Mouse (Mus musculus) lung, postnatal 36 days (tissue): ENCODE measurements at regions not wholly inside any gene's neighbourhood (a gene's known extent, or its start where the extent isn't known, plus 50 kb on each side); places are given as distances from the start of the nearest gene placed in this dataset.

Source experiments
- DNase-seq: peaks from one replicate; pipeline ENCODE4 v3.0.0; 2022; ENCODE audit warnings: mixed read lengths

DNA sequence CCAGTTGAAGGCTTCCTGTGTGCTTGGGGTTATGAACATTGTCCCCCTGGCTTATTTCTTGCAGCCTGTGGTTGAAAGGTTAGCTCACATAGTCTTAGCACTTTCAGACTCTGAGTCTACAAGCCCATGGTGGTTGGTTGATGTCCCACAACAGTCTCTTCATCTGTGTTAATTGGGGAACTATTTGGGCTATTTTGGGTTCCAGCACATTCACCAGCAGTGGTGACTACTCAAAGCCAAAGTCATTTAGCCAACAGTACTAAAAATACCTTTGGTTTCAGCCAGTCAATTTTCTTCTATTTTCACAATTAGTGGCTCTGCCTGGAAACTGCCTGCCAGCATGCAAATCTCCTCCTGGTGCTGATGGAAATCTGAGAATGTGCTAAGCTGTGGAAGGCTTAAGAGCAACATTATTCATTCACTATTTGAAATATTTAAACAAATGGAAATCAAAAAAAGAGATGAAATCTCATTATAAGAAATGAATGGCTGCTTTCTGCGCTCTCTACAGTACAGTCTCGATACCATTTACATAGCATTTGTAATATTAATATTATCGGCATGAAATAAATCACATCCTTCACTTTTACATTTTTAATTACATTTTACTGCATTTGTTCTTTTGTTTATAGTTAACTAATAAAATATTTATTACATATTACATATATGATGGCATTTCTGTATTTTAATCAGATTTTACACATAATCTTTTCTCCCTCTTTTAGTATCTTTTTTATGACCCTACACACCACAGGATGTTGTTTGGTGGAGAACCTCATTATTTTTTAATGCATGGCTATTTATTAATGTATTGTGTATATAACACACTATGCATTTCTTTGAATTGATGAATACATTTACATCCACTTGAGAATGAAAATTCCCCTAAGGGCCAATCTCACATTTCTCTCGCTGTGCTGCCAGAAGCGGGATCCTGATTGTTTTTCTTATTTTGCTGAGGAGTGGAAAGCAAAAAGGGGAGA lies 1023.5 kb downstream of the Car8 start:
- no peak for DNase-seq

DNA sequence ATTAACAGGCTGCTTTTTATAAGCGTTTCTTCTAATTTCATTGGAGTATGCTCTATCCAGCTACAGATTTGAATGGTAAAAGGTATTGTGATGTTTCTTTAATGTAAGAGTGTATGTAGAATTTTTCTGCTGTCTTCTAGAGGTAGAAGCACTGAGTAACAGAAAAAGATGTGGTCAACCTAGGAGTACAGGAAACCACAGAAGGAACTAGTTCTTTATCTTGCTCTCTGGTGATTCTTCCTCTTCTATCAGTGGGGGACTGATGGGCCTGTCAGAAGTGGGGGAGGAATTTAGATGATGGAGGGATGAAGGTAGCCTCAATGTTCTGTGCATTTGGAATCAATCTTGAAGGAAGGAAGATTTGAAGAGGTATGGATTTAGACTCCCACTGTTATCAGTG lies 1031.9 kb downstream of the Car8 start:
- DNase-seq, result no peak

DNA sequence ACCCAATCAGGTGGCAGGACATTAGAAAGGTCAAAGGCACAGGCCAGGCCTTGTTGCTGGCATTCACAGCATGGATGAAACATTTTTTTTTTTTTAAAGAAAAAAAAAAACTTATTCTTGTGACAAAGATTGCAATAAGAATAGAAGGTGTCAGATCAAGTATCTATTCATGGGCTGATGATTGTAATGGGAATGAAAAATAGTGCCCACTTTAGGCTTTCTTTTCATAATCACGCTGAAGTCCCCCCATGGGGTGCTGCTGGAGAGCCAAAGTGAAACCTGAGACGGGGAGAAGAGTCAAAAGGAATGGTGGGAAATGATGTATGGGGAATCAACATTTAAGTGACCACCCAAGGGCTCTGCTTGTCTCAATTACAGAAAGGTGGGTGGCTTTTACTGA lies 1037.0 kb downstream of the Car8 start:
- no peak for DNase-seq

DNA sequence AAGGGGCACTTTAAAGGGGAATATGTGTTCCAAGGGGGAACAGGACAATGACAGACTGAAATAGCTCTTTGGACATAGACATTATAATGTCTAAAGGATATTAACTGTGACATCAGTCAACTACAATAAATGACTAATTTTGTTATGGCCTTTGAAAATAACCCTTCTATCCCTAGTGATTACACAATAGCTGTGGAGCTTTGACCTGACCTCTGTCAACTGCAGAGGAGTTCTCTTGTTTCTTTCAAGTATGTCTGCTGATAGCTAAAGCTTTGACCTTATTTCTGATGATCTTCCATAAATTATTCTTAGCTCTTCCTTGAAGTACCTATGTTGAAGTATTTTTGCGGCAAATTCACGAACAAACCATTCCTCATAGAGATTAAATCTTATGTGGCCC lies 1038.9 kb downstream of the Car8 start:
- no peak for DNase-seq

DNA sequence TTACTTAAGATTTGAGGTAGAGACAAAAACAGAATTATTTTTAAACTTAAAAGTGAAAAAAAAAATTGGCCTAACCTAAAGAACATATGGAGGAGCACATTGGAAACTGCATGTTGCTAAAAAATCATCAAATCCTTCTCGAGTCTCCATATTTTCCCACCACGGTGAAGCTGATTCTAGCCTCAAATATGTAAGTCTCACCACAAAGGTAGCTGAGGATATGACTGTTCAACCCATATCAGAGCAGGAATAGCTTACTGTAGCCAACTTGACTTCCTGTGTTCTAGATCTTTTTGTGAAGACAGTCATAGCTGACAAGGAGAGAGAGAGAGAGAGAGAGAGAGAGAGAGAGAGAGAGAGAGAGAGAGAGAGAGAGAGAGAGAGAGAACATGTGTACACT lies 1039.8 kb downstream of the Car8 start:
- no peak for DNase-seq

DNA sequence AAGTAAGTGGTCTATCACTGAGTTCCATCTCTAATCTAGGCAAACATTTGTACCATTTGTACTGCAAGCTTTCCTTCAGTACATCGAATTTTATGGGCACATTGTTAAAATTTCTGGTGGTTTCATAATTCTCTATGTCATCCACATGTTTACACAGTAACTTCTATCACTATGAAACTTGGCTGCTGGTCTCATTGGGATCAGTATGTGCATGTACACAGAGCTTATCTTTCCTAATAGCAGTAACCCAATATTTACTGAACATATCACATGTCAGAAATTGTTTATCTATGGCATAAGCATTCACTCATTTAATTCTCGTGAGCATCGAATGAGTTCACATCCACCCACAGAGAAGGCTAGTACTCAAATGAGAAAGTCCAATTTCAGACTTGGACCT lies 1042.3 kb downstream of the Car8 start:
- no peak for DNase-seq

DNA sequence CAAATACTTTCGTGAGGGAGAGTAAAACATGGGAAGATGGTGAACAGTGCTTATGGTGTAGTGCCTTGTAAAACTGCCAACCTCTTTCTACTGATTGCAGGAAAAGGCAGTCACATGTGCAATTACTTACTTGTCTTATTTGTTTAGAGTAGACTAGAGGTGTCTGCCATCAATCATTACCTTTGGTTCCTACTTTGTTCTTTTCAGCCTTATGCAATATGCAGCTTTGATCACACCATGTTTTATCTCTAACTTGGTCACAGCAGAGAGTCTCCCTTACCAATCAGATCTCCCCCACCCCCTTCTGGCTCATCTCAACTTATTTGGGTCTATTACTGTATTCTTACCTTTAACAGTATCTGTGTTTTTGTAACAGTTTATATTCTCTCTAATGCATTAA lies 1043.2 kb downstream of the Car8 start:
- no peak for DNase-seq

DNA sequence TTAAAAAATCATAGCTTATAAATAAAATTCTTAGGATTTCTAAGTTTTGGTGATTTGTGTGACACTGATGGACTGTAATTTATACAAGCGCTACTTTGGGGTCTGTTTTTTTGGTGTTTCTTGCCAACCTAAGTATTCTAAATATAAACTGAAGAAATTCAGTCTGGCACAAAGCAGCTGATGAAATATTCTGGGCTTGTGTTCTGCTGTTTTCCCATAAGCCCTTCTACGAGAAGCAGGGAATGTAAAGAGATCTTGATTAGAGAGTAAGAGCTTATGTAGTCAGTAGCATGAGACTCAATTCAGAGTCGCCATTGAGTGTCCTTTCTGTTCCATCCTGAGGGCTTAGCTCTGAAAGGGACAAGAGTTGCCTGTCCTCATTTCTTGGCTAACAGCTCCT lies 1046.9 kb downstream of the Car8 start:
- DNase-seq, result no peak

DNA sequence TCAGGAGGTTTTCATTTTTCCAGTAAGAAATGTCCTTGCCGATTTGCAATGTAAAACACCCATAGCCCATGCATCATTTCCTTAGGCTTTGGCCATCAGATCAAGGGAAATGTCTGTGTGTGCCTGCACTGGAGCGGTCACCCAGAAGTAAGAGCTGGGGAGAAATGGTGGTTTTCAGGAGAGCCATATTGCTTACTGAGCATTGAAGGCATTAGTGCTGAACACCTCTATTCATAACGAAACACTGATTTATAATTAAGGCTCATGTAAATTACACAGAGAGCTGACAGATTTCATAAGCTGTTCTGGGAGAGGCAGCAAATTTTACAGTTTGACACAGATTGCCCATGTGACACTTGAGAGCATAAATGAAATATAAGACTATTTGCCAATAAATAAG lies 1047.6 kb downstream of the Car8 start:
- DNase-seq, result no peak

DNA sequence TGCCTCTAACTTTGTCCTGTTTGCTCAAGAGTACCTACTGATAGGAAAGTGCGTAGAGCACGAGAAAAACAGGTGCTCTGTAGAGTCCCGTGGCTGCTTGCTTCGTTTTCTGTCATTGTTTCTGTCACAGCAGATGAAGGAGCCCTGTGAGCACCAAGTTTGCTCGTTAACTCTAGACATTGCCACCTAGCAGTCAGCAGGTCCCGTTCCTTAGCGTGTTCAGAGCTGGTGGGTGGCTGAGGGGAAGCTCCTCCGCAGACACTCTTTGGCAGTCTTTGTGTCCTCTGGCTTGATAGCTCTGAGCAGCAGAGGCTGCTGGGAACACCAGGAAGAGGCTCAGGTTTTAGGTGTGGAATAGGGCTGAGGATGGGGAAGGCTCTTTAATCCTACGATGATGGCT lies 1063.8 kb downstream of the Car8 start:
- no peak for DNase-seq

DNA sequence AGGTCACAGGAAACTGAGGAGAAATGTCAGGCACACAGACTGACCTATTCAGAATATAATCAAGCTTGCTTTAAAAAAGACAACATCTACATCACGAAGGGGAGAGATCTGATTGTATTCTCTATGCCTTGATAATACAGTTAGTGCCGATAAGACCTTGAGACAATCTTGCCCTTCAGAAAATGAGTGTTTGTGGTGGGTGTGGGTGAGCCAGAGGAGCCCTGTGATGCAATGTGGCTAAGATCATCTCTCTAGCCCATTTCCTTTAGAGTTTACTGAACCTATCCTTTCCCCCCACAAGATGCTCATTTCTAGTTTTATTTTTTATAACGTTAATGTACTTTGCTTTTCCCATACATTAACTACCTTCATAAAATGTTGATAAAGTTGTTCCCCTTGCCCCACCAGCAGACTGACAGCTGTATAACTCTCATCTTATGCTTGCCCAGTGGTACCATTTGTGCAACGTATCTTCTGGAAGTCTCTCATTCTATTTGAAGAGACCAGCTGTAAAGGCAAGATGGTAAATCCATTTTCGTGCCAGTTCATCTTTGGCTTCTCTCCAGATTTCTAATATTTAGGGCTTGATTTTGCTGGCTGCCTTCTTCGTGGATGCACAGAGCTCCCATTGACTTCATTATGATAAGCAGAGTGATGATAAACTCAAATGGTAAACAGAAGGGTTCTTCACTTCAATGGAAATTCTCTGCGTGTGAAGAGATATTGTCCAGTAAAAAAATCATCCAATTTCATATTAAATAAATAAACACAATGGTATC lies 1066.1 kb downstream of the Car8 start:
- DNase-seq, result no peak

DNA sequence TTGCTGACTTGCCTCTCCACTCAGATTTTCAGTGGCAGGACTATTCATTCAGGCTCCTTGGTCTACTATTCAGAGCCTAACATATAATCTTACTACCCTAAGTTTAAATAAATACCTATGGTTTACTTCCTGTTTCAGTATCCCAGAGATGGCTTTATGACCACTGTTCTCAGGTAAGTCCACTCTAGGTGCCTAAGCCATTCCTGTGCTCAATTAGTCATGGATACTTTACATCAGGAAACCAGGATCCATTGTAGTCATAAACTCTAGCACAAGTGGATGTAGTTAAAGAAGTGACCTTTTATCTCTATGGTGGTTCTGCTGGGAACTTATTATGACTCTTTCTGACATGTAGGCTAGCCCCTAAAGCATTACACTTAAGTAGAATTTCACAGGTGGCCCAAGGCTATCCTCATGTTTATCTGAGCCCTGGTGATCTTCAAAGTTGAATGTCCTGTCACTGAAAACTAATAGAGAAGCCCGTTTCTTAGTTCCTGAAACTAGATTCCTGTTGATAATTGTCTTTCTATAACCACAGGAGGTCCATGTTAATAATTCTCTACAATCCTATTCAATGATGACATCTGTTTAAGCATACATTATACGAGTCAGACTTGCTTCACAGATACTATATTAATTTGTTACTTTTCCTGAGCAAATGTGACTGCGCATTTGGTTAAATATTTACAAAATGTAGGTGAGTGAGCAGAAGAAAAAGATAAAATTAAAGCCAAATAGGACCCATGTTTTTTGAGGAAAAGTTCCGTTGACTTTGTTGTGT lies 1067.0 kb downstream of the Car8 start:
- DNase-seq, result no peak

DNA sequence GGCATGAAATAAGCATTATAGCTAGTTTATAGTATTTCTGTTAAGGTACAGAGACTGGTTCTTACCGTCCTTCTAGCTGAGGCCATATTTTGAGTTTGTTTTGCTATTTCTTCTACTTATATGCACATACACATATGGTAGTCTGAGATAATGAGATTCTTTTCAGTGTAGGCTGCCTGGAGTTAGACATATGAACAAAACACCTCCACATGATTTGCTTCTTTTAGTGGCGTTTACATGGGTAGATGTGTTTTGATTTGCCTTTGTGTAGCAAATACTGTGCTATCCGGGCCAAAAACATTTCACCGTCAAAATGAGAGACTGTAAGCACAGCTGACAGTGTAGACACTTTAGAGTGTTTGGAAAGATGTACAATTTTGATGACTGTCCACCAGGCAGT lies 1077.4 kb downstream of the Car8 start:
- no peak for DNase-seq

DNA sequence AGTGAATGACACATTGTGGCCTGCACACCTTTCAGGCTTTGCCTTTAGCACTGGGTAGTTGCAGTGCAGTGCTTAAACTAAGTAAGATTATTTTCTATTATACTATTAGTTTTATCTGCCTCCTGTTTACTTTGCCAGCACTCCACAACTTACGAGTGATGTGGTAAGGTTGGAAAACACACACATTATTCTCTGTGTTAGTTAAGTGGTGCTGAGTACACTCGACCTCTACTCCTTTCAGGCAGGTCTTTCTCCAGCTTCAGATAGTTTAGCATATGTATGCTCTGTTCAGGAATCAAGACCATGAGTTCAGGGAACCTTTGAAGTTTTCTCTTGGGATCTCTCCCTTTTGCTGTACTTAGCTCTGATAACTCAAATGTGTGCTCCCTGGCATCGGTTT lies 1081.0 kb downstream of the Car8 start:
- peak; percentile 17 for DNase-seq

DNA sequence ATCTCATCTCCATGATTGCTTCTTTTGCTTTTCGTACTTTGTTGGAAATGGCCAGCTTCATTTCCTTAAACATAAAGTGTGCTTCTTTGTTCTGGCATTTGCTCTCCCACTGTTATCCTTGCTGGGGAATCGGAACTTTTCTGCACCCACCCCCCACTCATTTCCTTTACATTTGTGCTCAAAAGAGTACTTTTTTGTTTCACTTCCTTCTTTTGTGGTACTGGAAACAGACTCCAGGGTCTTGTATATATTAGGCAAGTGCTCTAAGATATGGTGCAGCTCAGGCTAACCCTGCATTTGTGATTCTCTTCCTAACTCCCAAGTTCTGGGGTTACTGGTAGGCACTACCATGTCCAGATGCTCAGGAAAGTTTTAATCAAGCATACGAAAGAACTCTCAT lies 1084.6 kb downstream of the Car8 start:
- DNase-seq, result no peak

DNA sequence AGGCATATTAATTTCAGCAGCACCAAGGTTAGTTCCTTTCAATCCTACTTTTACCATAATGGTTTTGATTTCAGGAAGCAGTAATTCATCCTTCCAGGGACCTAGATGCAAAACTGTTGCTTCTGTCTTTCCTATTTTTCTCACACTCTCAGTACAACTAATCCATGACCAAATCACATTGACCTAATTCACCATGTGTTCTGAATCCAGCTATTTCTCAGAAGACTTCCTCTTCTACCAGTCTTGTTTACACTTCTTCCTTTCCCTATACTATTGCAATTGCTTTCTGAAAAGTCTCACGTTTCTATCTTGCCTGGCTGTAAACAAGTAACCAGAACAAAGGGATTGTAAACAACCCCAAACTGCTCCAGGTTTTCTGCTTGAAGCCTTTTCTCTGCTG lies 1085.0 kb downstream of the Car8 start:
- no peak for DNase-seq

DNA sequence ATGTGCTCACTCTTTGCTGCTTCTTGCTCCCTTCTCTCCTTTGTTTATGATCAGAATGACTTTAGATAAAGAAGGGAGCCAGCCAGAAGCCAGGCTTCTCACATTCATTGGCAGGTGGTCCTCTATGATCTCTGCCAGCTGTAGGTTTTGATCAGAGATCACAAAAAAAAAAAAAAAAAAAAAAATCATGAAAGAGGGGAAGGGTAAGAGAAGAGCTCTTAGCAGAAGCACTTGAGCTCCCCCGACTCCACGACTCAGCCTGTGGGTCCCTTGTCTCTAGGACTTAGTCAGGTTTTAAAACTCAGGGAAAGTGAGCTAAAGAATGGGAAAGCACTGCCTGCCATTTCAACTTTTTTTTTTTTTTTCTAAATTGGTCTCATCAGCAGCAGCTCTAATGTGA lies 1093.1 kb downstream of the Car8 start:
- DNase-seq, result no peak

DNA sequence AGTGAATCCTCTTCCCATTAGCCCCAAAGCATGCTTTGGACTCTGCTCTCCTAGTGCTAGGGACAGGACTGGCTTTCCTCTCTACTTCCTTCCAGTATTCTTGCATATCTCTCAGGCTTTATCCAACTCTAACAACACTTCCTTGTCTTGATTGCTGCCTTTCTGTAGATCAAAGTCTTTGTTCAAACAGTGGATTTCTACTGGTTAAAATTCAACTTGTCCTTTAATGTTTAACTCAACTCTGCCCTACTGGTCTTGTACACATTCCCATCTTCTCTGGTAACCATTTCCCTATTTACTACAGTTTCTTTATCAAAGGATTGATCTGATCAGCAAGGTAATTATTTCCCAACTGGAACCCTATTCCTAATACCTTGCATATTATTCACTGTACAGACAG lies 1094.6 kb downstream of the Car8 start:
- DNase-seq, result no peak

DNA sequence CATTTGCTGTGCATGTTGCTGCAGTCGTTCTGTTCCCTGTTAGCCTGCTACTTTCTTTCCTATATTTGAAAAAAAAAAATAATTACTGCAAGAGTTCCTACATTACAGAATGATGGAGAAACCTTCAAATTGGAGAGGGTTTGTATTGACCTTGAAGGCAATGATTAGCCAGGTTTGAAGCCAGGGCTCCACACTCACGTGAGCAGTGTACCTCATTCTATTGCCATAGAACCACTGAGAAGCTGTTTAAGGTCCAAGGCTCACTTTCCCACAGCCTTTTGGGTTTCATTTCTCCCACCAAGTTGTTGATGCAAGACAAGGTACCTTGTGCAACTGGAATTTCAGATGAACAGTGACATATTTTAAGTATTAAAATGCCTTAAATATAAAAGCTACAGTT lies 1095.2 kb downstream of the Car8 start:
- no peak for DNase-seq

DNA sequence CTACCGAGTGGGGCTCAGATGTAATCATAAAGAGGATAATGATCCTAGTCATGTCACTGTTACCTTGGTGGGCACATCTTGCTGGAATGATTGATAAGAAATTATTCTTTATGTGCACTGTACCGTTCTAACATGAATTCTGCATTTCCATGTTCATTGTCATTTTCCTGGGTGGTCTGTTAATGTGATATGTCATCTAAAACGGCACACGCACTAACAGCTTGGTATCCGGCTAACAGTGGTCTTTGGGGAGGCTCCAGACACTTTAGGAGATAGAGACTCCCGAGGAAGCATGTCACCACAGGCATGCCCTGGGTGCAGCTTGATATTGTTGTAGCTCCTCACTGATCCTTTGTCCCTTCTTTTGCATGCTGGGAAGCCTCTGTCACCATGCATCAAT lies 1096.1 kb downstream of the Car8 start:
- DNase-seq, result no peak

DNA sequence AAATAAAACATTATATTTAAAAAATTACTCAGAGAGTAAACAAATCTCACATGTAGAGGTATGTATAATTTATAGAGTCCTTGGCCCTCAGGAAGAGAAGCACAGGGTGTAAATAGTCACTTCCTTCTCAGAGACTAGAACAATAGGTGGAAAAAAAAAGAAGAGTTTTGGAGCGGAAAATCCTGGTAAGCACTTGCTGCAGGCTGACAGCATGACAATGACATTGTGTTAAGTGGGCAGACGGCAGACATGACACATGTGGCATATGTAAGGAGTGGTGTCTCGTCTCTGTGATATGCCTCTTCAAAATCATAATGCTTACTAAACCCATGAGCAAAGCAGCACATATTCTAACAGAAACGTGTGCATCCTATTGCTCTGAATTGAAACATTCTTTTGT lies 1126.7 kb downstream of the Car8 start:
- peak; percentile 10 for DNase-seq

DNA sequence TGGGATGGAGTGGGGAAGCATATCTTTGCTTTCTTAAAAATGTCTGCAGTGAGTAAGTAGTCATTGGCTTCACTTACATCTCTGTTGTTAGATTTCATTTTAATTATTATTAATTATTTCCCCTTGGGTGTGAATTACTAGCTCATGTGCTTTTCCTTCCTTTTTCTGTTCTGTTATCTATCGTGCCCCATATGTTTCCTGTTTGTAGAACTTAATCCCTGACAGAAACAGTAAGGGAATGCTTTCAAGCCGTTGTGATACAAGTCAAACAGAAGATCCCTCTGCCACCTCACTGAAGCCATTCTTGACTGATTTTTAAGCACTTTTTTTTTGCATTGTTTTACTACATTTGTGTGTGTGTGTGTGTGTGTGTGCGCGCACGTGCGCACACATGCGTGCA lies 1145.9 kb downstream of the Car8 start:
- peak; percentile 14 for DNase-seq

DNA sequence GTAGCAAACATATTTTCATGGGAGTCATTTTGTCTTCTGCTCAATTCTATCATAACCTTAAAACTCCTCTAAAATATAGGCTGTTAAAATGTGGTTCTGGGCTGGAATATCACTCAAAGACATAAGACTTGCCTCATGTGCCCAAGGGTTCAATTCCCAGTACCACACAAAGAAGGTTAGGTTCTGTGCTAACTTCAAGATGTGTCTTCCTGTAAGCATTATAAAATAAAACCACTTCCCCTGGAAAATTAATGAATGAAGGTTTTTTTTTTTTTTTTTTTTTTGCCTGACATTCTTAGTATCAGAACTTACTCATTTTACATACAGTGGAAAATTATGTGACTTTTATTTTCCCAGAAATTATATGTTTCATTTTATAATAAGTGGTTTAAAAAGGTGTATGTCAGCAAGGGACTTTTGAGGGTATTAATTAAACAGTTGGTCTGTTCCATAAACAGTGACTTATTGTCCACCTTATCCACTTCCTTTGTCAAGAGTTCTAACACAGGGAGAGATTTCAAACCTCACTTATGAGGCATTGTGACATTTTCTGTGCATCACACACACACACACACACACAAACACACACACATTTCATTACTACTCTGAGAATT lies 1147.5 kb downstream of the Car8 start:
- no peak for DNase-seq
